ENCODE assay signal across 8 mouse cellular contexts in genomic region chr2:131142592-131142991, GRCm38 (mm10). TPM values are rescaled to one million over a fixed set of nuclear protein-coding genes. Genes with fewer than 3 reads are reported as not detected.
A peak's percentile ranks its signal among the peaks of the same experiment; 100 is the strongest.
DNase-seq lines count a peak whose midpoint lies in the region; ATAC-seq and TF ChIP-seq lines count a peak whose summit lies in the region.

No protein-coding gene starts in this region.

- 32% methylated on average over 18 of the region's 18 CpGs for WGBS in forebrain, embryonic 12.5 days
- 29% methylated on average over 18 of the region's 18 CpGs for WGBS in lung, embryonic 15.5 days

- 0 out of 2 replicates have a peak overlapping the region, but pooled peaks have one; percentile 10 for H3K4me2 ChIP-seq in forebrain, embryonic 12.5 days
- H3K4me2 ChIP-seq in lung, embryonic 15.5 days, result peak overlapping the region; percentile 6; the same call in 1 of the 2 replicates

- H3K27me3 ChIP-seq in forebrain, embryonic 12.5 days, result no peaks in the 10 kb centered on the region
- no peaks in the 10 kb centered on the region for H3K27me3 ChIP-seq in lung, embryonic 15.5 days

- H3K4me1 ChIP-seq in forebrain, embryonic 12.5 days, result peaks cover 6% of the 10 kb centered on the region; the same call in 1 of the 2 replicates
- H3K4me1 ChIP-seq in lung, embryonic 15.5 days, result peaks cover 13% of the 10 kb centered on the region

- peak; percentile 85 for TF ChIP-seq CTCF in layer of hippocampus, adult 2 months (conservative IDR thresholded peaks at IDR 0.05)

- H3K9ac ChIP-seq in forebrain, embryonic 12.5 days, result no peak overlapping the region
- no peak overlapping the region for H3K9ac ChIP-seq in lung, embryonic 15.5 days

- ATAC-seq in forebrain, embryonic 12.5 days (ENCODE audit: low FRiP score), result peak; percentile 52
- ATAC-seq in lung, embryonic 15.5 days (ENCODE audit: borderline replicate concordance, extremely low read depth, low FRiP score, low TSS enrichment), result peak; percentile 45; the same call in 1 of the 2 replicates

- peak; percentile 45 for DNase-seq in CD4-positive helper T cell, adult 2 months (ENCODE audit: low read depth, low spot score)
- peak; percentile 90 for DNase-seq in adrenal gland, postnatal 10 days
- DNase-seq in heart, postnatal 10 days, result peak; percentile 87 to 91
- DNase-seq in layer of hippocampus, adult 2 months (ENCODE audit: low spot score in 2 of 2), result peak; percentile 42 to 60
- DNase-seq in ovary, postnatal 10 days (ENCODE audit: low spot score), result peak; percentile 56
- DNase-seq in thymus, postnatal 25 days, result peak; percentile 74

- peaks cover 42% of the 10 kb centered on the region for H3K36me3 ChIP-seq in forebrain, embryonic 12.5 days (replicated peaks)
- H3K36me3 ChIP-seq in lung, embryonic 15.5 days, result peaks cover 44% of the 10 kb centered on the region

- intact Hi-C loops in heart, postnatal 10 days (cut with DNase I), result loop anchor here (1.0 kb wide), 1 partner anchor 47 kb away; no protein-coding TSS in a partner anchor

- no peak overlapping the region for H3K4me3 ChIP-seq in forebrain, embryonic 12.5 days (replicated peaks)
- peak overlapping the region; percentile 11; the same call in 1 of the 2 replicates for H3K4me3 ChIP-seq in layer of hippocampus, adult 2 months
- H3K4me3 ChIP-seq in lung, embryonic 15.5 days, result no peak overlapping the region

- no peak overlapping the region for H3K27ac ChIP-seq in forebrain, embryonic 12.5 days
- no peak overlapping the region for H3K27ac ChIP-seq in layer of hippocampus, adult 2 months
- no peak overlapping the region for H3K27ac ChIP-seq in lung, embryonic 15.5 days

- no peaks in the 10 kb centered on the region for H3K9me3 ChIP-seq in forebrain, embryonic 12.5 days
- no peaks in the 10 kb centered on the region for H3K9me3 ChIP-seq in lung, embryonic 15.5 days

RNA-seq across cellular contexts. Expression of gene Gm11037, which starts 9.3 kb away (rescaled TPM):
- total RNA-seq in adrenal gland, postnatal 10 days (2021), result not detected
- not detected in 2 replicates for polyA plus RNA-seq in forebrain, embryonic 12.5 days (2016; fragmentation: Nextera tagmentation; extraction: Ambion mirVana)
- not detected for total RNA-seq in heart, postnatal 10 days (2021)
- not detected for total RNA-seq in layer of hippocampus, adult 2 months (2021)
- not detected in 2 replicates for polyA plus RNA-seq in lung, embryonic 15.5 days (2015; fragmentation: Nextera tagmentation; extraction: Ambion mirVana)

RNA-seq across cellular contexts. Expression of gene Hspa12b, which starts 15.5 kb away (rescaled TPM):
- total RNA-seq in adrenal gland, postnatal 10 days (2021), result 10 to 100 TPM; 23.5 to 27.5 TPM
- polyA plus RNA-seq in forebrain, embryonic 12.5 days (2016; fragmentation: Nextera tagmentation; extraction: Ambion mirVana), result 4.5 and 5.2 TPM in 2 replicates
- total RNA-seq in heart, postnatal 10 days (2021), result 10 to 100 TPM; 44.1 to 52.4 TPM
- total RNA-seq in layer of hippocampus, adult 2 months (2021), result 1 to 10 TPM; 9.1 to 9.5 TPM
- polyA plus RNA-seq in lung, embryonic 15.5 days (2015; fragmentation: Nextera tagmentation; extraction: Ambion mirVana), result 15.0 and 16.5 TPM in 2 replicates

RNA-seq across cellular contexts. Expression of gene 1700037H04Rik, which starts 17.3 kb away (rescaled TPM):
- total RNA-seq in adrenal gland, postnatal 10 days (2021), result 10 to 100 TPM; 82.0 to 96.4 TPM
- polyA plus RNA-seq in forebrain, embryonic 12.5 days (2016; fragmentation: Nextera tagmentation; extraction: Ambion mirVana), result 104 TPM in 2 replicates
- 10 to 100 TPM; 17.9 to 21.2 TPM for total RNA-seq in heart, postnatal 10 days (2021)
- total RNA-seq in layer of hippocampus, adult 2 months (2021), result 10 to 100 TPM; 46.0 to 46.7 TPM
- 60.4 and 61.5 TPM in 2 replicates for polyA plus RNA-seq in lung, embryonic 15.5 days (2015; fragmentation: Nextera tagmentation; extraction: Ambion mirVana)

RNA-seq across cellular contexts. Expression of gene Cenpb, which starts 37.3 kb away (rescaled TPM):
- total RNA-seq in adrenal gland, postnatal 10 days (2021), result 10 to 100 TPM; 76.2 to 86.6 TPM
- polyA plus RNA-seq in forebrain, embryonic 12.5 days (2016; fragmentation: Nextera tagmentation; extraction: Ambion mirVana), result 15.3 and 16.2 TPM in 2 replicates
- 10 to 100 TPM; 71.0 to 75.9 TPM for total RNA-seq in heart, postnatal 10 days (2021)
- total RNA-seq in layer of hippocampus, adult 2 months (2021), result 10 to 100 TPM; 72.3 to 78.8 TPM
- polyA plus RNA-seq in lung, embryonic 15.5 days (2015; fragmentation: Nextera tagmentation; extraction: Ambion mirVana), result 12.6 and 14.1 TPM in 2 replicates

RNA-seq across cellular contexts. Expression of gene Cdc25b, which starts 44.2 kb away (rescaled TPM):
- 10 to 100 TPM; 13.6 to 22.4 TPM for total RNA-seq in adrenal gland, postnatal 10 days (2021)
- polyA plus RNA-seq in forebrain, embryonic 12.5 days (2016; fragmentation: Nextera tagmentation; extraction: Ambion mirVana), result 73.1 and 81.9 TPM in 2 replicates
- 10 to 100 TPM; 12.1 to 14.5 TPM for total RNA-seq in heart, postnatal 10 days (2021)
- 10 to 100 TPM; 23.4 to 25.5 TPM for total RNA-seq in layer of hippocampus, adult 2 months (2021)
- 56.1 and 58.4 TPM in 2 replicates for polyA plus RNA-seq in lung, embryonic 15.5 days (2015; fragmentation: Nextera tagmentation; extraction: Ambion mirVana)
